Mouse (Mus musculus) common myeloid progenitor, adult 5-6 weeks (primary cell): ENCODE results near the gene Cacng2. TPM values are rescaled to one million over a fixed set of nuclear protein-coding genes. Genes with fewer than 3 reads are reported as not detected.
"Not testable (repeated sequence)": the region's sequence is repeated elsewhere in the genome, so short reads cannot be mapped to it uniquely, and the experiment has no call there.

Source experiments
- ATAC-seq: replicated peaks from 2 replicates; pipeline ENCODE4 v1.8.0; 2016; ENCODE audit warnings: low read depth, mild to moderate bottlenecking, moderate TSS enrichment, inconsistent platforms; ENCODE audit not compliant: poor library complexity, severe bottlenecking
- total RNA-seq: library from RNA; stranded (forward); fragments of 200-1000, 187-1606 nt; gene quantifications from 2 replicates; pipeline ENCODE4 v1.2.3, GENCODE M21; 2017

Gene Cacng2
- total RNA-seq, 1 experiment from 2014 or later = not detected

GRCm38 (mm10) chr15:78026521-78026920, 93.3 kb downstream of the Cacng2 start:
- ATAC-seq = no peak

GRCm38 (mm10) chr15:78024211-78024610, 95.6 kb downstream of the Cacng2 start:
- no peak for ATAC-seq

GRCm38 (mm10) chr15:78014046-78014445, 105.8 kb downstream of the Cacng2 start:
- no peak for ATAC-seq

GRCm38 (mm10) chr15:78008206-78008605, 111.6 kb downstream of the Cacng2 start:
- ATAC-seq = not testable (repeated sequence)

GRCm38 (mm10) chr15:78003929-78004328, 115.9 kb downstream of the Cacng2 start:
- no peak for ATAC-seq

- no peak for ATAC-seq
Observed at GRCm38 (mm10) chr15:78001400-78001799, 118.4 kb downstream of the Cacng2 start.

GRCm38 (mm10) chr15:77988541-77988940, 131.3 kb downstream of the Cacng2 start:
- no peak for ATAC-seq

- ATAC-seq = no peak
Observed at GRCm38 (mm10) chr15:77983391-77983790, 136.4 kb downstream of the Cacng2 start.

GRCm38 (mm10) chr15:77982195-77982939, 137.5 kb downstream of the Cacng2 start:
- ATAC-seq = peak; percentile 78; the same call in 1 of the 2 replicates

- no peak for ATAC-seq
Observed at GRCm38 (mm10) chr15:77981181-77981680, 138.6 kb downstream of the Cacng2 start.

- ATAC-seq = no peak
Observed at GRCm38 (mm10) chr15:77979427-77979865, 140.4 kb downstream of the Cacng2 start.

- ATAC-seq = no peak
Observed at GRCm38 (mm10) chr15:77977663-77978062, 142.2 kb downstream of the Cacng2 start.

GRCm38 (mm10) chr15:77974165-77974841, 145.5 kb downstream of the Cacng2 start:
- ATAC-seq = no peak

- peak; percentile 83 for ATAC-seq
Observed at GRCm38 (mm10) chr15:77970470-77971292, 149.1 kb downstream of the Cacng2 start, which contains the start of gene Eif3d. Eif3d (minus strand) TSS chr15:77970813.

GRCm38 (mm10) chr15:77969940-77970469, 149.8 kb downstream of the Cacng2 start:
- 0 out of 2 replicates have a peak, but pooled peaks have one; percentile 0 for ATAC-seq

GRCm38 (mm10) chr15:77965117-77965528, 154.7 kb downstream of the Cacng2 start:
- ATAC-seq = 0 out of 2 replicates have a peak, but pooled peaks have one; percentile 27

GRCm38 (mm10) chr15:77962447-77962846, 157.4 kb downstream of the Cacng2 start:
- ATAC-seq = no peak

GRCm38 (mm10) chr15:77960693-77961092, 159.1 kb downstream of the Cacng2 start:
- no peak for ATAC-seq

GRCm38 (mm10) chr15:77958071-77958470, 161.8 kb downstream of the Cacng2 start:
- no peak for ATAC-seq

- no peak for ATAC-seq
Observed at GRCm38 (mm10) chr15:77957625-77958024, 162.2 kb downstream of the Cacng2 start.
